Mouse (Mus musculus) intestine, embryonic 15.5 days (tissue): ENCODE measurements around the gene Gm10638. TPM values are rescaled to one million over a fixed set of nuclear protein-coding genes. Genes with fewer than 3 reads are reported as not detected.
A peak's percentile ranks its signal among the peaks of the same experiment; 100 is the strongest.

Source experiments
- ATAC-seq: fragments of 200-750 bp; cut with Nextera tagmentation; 2 replicates; pipeline ENCODE4 v1.8.0; 2017; ENCODE audit warnings: moderate TSS enrichment, moderate library complexity
- H3K27ac ChIP-seq: fragments of 300-500 bp; sonication (generic); 2 replicates; pipeline ENCODE4 v1.5.1; 2015; ENCODE audit warnings: mild to moderate bottlenecking, inconsistent platforms
- H3K27me3 ChIP-seq: fragments of 300-500 bp; sonication (generic); replicated peaks from 2 replicates; pipeline ENCODE4 v1.6.1; 2015; ENCODE audit warnings: inconsistent platforms
- H3K36me3 ChIP-seq: fragments of 300-500 bp; sonication (generic); 2 replicates; pipeline ENCODE4 v1.6.1; 2015; ENCODE audit warnings: inconsistent platforms
- H3K4me1 ChIP-seq: fragments of 300-500 bp; sonication (generic); replicated peaks from 2 replicates; pipeline ENCODE4 v1.6.1; 2015; ENCODE audit warnings: inconsistent platforms
- H3K4me2 ChIP-seq: fragments of 300-500 bp; sonication (generic); replicated peaks from 2 replicates; pipeline ENCODE4 v1.6.1; 2015; ENCODE audit warnings: mild to moderate bottlenecking, inconsistent platforms
- H3K4me3 ChIP-seq: fragments of 300-500 bp; sonication (generic); replicated peaks from 2 replicates; pipeline ENCODE4 v1.5.1; 2015; ENCODE audit warnings: inconsistent platforms
- H3K9ac ChIP-seq: fragments of 300-500 bp; sonication (generic); 2 replicates; pipeline ENCODE4 v1.6.1; 2015; ENCODE audit warnings: inconsistent platforms
- H3K9me3 ChIP-seq: fragments of 300-500 bp; sonication (generic); 2 replicates; pipeline ENCODE4 v1.6.1; 2016; ENCODE audit warnings: inconsistent platforms
- WGBS: fragments of 180-500 bp; shearing (Covaris S2); methylation state at CpG from one replicate; pipeline ENCODE4 v1.1.7; 2015; 5-methylcytosine and 5-hydroxymethylcytosine counted together
- polyA plus RNA-seq: library from polyadenylated mRNA; unstranded; fragments of >200 nt; fragmentation: Nextera tagmentation; extraction: Ambion mirVana; gene quantifications from 2 replicates; pipeline ENCODE4 v1.2.1, GENCODE M21; 2015

Gm10638 gene
- polyA plus RNA-seq, 1 experiment from 2014 or later = 3.7 TPM

DNA sequence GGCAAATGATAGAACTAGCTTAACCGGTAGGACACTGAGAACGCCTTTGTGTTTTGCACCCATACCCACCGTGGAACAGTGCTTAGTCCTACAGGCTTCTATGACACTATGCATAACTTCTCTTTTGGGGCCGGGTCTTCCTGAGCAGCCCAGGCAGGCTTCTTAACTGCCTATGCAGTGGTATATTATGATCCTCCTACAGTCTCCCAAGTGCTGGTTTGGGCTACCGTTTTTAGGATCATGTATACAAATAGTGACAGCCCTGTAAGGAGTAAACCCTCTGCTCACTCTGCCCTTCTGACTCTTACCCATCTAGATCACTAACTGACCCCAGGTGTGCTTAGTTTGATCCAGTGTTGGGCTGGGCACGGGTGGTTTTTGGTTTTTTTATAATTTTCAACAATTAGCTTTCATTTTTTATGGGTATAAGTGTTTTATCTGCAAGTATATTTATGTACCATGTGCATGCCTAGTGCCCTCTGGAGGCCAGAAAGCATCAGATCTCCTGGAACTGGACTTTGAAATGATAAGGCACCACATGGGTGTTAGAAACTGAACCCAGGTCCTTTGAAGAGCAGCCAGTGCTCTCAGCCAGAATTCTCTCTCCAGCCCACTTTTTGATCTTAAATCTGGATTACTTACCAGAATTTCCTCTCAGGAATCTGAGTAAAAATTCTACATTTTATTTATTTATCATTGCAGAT lies 24.6 kb upstream of the Gm10638 start:
- Histone ChIP-seq H3K27ac (no peak overlapping the region), H3K4me3 (no peak overlapping the region), H3K4me2 (no peak overlapping the region), H3K9me3 (no peaks in the 10 kb centered on the region), H3K4me1 (no peaks in the 10 kb centered on the region), H3K36me3 (0 out of 2 replicates have a peak, but pooled peaks cover 2% of the 10 kb centered on the region), H3K27me3 (no peaks in the 10 kb centered on the region), H3K9ac (no peak overlapping the region)
- WGBS = 91% methylated on average over 6 of the region's 6 CpGs
- no peak for ATAC-seq

GRCm38 (mm10) chr8:86721490-86721889 lies 24.0 kb upstream of the Gm10638 start:
- no peaks in the 10 kb centered on the region for H3K9me3 ChIP-seq
- H3K27me3 ChIP-seq = no peaks in the 10 kb centered on the region
- no peak overlapping the region for H3K27ac ChIP-seq
- 0 out of 2 replicates have a peak, but pooled peaks cover 2% of the 10 kb centered on the region for H3K36me3 ChIP-seq
- no peak overlapping the region for H3K4me2 ChIP-seq
- H3K9ac ChIP-seq = no peak overlapping the region
- WGBS = 86% methylated on average over 2 of the region's 2 CpGs
- H3K4me1 ChIP-seq = no peaks in the 10 kb centered on the region
- H3K4me3 ChIP-seq = no peak overlapping the region
- no peak for ATAC-seq

DNA sequence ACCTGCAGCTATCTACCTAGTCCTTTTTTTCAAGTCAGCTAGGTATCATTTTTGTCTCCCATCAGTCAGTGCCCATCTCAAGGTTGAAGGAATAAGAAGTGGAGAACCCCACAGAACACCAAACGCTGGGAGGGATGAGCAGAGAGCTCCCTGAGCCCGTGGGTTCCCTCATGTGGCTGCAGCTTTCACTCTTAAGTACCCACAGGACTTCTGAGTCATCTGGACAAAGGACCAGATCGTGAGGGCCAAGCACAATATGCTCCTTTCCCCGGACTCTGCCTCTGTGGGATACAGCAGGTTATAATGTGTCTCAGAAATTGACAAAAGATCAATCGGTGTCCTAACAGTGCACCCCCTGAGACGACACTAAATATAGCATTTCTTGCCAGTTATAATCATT lies 18.5 kb upstream of the Gm10638 start:
- ATAC-seq = no peak
- no peaks in the 10 kb centered on the region for H3K9me3 ChIP-seq
- H3K27me3 ChIP-seq = no peaks in the 10 kb centered on the region
- no peak overlapping the region for H3K27ac ChIP-seq
- H3K4me3 ChIP-seq = no peak overlapping the region
- 0 out of 2 replicates have a peak, but pooled peaks cover 2% of the 10 kb centered on the region for H3K36me3 ChIP-seq
- no peak overlapping the region for H3K4me2 ChIP-seq
- 79% methylated on average over 6 of the region's 6 CpGs for WGBS
- H3K4me1 ChIP-seq = peaks cover 26% of the 10 kb centered on the region; the same call in 1 of the 2 replicates
- no peak overlapping the region for H3K9ac ChIP-seq

GRCm38 (mm10) chr8:86728224-86728950 lies 17.1 kb upstream of the Gm10638 start:
- Histone ChIP-seq H3K4me2 (no peak overlapping the region), H3K36me3 (0 out of 2 replicates have a peak, but pooled peaks cover 2% of the 10 kb centered on the region), H3K9ac (no peak overlapping the region), H3K27me3 (no peaks in the 10 kb centered on the region), H3K27ac (no peak overlapping the region), H3K9me3 (no peaks in the 10 kb centered on the region), H3K4me3 (no peak overlapping the region), H3K4me1 (peaks cover 26% of the 10 kb centered on the region; the same call in 1 of the 2 replicates)
- WGBS = 62% methylated on average over 19 of the region's 19 CpGs
- ATAC-seq = peak; percentile 63; the same call in 1 of the 2 replicates

DNA sequence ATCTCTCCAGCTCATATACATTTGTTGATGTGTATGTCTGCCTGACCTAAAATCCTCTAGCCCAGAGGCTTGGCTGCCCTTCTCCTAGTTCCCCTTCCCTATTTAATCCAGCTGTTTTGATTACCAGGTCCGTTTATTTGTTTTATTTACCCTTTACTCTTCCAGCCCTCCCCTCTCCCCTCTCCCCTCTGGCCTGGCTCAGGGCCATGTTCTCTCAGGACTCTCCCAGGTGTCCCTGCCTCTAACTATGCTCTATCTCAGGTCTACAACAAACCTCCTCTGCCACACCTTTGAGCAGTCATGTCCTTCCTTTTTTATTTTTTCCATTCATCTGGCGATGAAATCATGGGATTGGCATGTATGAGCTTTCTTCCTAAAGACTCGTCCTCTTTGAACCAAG lies 15.2 kb upstream of the Gm10638 start:
- 39% methylated on average over 3 of the region's 3 CpGs for WGBS

GRCm38 (mm10) chr8:86730860-86731259 lies 14.6 kb upstream of the Gm10638 start:
- no peaks in the 10 kb centered on the region for H3K9me3 ChIP-seq
- no peak overlapping the region for H3K4me3 ChIP-seq
- peaks cover 29% of the 10 kb centered on the region; the same call in 1 of the 2 replicates for H3K4me1 ChIP-seq
- no peak for ATAC-seq
- no peaks in the 10 kb centered on the region for H3K27me3 ChIP-seq
- WGBS = 86% methylated on average over 1 of the region's 1 CpGs
- H3K36me3 ChIP-seq = no peaks in the 10 kb centered on the region
- no peak overlapping the region for H3K4me2 ChIP-seq
- H3K27ac ChIP-seq = no peak overlapping the region
- H3K9ac ChIP-seq = no peak overlapping the region

More for the DNA sequence above, 15.2 kb upstream of the Gm10638 start:
- H3K4me3 ChIP-seq = no peak overlapping the region
- no peaks in the 10 kb centered on the region for H3K36me3 ChIP-seq
- no peak for ATAC-seq
- H3K9me3 ChIP-seq = no peaks in the 10 kb centered on the region
- H3K27me3 ChIP-seq = no peaks in the 10 kb centered on the region
- no peak overlapping the region for H3K4me2 ChIP-seq
- peaks cover 26% of the 10 kb centered on the region; the same call in 1 of the 2 replicates for H3K4me1 ChIP-seq
- H3K27ac ChIP-seq = no peak overlapping the region
- H3K9ac ChIP-seq = no peak overlapping the region

GRCm38 (mm10) chr8:86734171-86734570 lies 11.3 kb upstream of the Gm10638 start:
- no peak overlapping the region for H3K27ac ChIP-seq
- no peak overlapping the region for H3K4me3 ChIP-seq
- 71% methylated on average over 4 of the region's 4 CpGs for WGBS

DNA sequence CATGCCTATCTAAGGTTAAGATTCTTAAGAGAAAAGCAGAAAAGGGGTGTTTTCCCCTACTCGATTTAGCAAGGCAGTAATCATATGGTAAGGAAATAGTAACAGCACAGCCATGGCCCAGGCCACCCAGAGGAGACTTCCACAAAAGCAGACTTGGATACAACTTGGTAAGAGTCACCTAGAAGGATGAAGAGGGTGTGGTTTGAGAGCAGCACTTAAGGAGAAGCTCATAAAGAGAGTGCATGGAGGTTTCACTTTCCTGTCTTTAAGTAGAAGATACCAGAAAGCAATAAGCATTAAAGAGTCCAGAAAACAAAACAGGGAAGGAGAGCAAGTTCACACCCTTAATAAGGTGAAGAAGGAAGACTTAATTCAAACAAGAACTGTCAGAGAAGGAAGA lies 10.5 kb upstream of the Gm10638 start:
- no peak overlapping the region for H3K27ac ChIP-seq
- H3K36me3 ChIP-seq = no peaks in the 10 kb centered on the region
- no peaks in the 10 kb centered on the region for H3K9me3 ChIP-seq
- 75% methylated on average over 1 of the region's 1 CpGs for WGBS
- ATAC-seq = no peak
- H3K4me3 ChIP-seq = no peak overlapping the region
- H3K4me1 ChIP-seq = peaks cover 16% of the 10 kb centered on the region; the same call in 1 of the 2 replicates
- H3K27me3 ChIP-seq = no peaks in the 10 kb centered on the region
- no peak overlapping the region for H3K4me2 ChIP-seq
- no peak overlapping the region for H3K9ac ChIP-seq

More at GRCm38 (mm10) chr8:86734171-86734570, 11.3 kb upstream of the Gm10638 start:
- no peaks in the 10 kb centered on the region for H3K9me3 ChIP-seq
- H3K9ac ChIP-seq = no peak overlapping the region
- no peak overlapping the region for H3K4me2 ChIP-seq
- no peaks in the 10 kb centered on the region for H3K36me3 ChIP-seq
- H3K27me3 ChIP-seq = no peaks in the 10 kb centered on the region
- peaks cover 16% of the 10 kb centered on the region; the same call in 1 of the 2 replicates for H3K4me1 ChIP-seq
- ATAC-seq = no peak

- ATAC-seq = no peak
- Histone ChIP-seq H3K9ac (no peak overlapping the region), H3K4me2 (no peak overlapping the region), H3K9me3 (no peaks in the 10 kb centered on the region), H3K4me3 (no peak overlapping the region), H3K4me1 (peaks cover 12% of the 10 kb centered on the region; the same call in 1 of the 2 replicates), H3K27me3 (no peaks in the 10 kb centered on the region), H3K36me3 (no peaks in the 10 kb centered on the region), H3K27ac (no peak overlapping the region)
- WGBS = 39% methylated on average over 3 of the region's 3 CpGs
Observed at GRCm38 (mm10) chr8:86735446-86736111, 9.9 kb upstream of the Gm10638 start.

GRCm38 (mm10) chr8:86740899-86741298 lies 4.6 kb upstream of the Gm10638 start:
- no peaks in the 10 kb centered on the region for H3K27me3 ChIP-seq
- ATAC-seq = no peak

GRCm38 (mm10) chr8:86741627-86742026 lies 3.9 kb upstream of the Gm10638 start:
- Histone ChIP-seq H3K9me3 (no peaks in the 10 kb centered on the region), H3K27ac (no peak overlapping the region), H3K4me3 (no peak overlapping the region), H3K27me3 (no peaks in the 10 kb centered on the region), H3K4me1 (0 out of 2 replicates have a peak, but pooled peaks cover 5% of the 10 kb centered on the region), H3K4me2 (no peak overlapping the region), H3K36me3 (no peaks in the 10 kb centered on the region), H3K9ac (no peak overlapping the region)
- ATAC-seq = no peak

More at GRCm38 (mm10) chr8:86740899-86741298, 4.6 kb upstream of the Gm10638 start:
- no peak overlapping the region for H3K4me2 ChIP-seq
- H3K27ac ChIP-seq = no peak overlapping the region
- H3K4me1 ChIP-seq = 0 out of 2 replicates have a peak, but pooled peaks cover 6% of the 10 kb centered on the region
- no peak overlapping the region for H3K9ac ChIP-seq
- H3K4me3 ChIP-seq = no peak overlapping the region
- H3K36me3 ChIP-seq = no peaks in the 10 kb centered on the region
- H3K9me3 ChIP-seq = no peaks in the 10 kb centered on the region
